Mouse (Mus musculus): ENCODE measurements around the gene Ldb3. TPM values are rescaled to one million over a fixed set of nuclear protein-coding genes. Genes with fewer than 3 reads are reported as not detected.

The Ldb3 gene
- polyA plus RNA-seq, 1 experiment from 2014 or later = 0.68 TPM

GRCm38 (mm10) chr14:34483469-34484341 lies 104.8 kb downstream of the Ldb3 start:
- no peak overlapping the region for H3K9ac ChIP-seq
- peaks cover 18% of the 10 kb centered on the region; the same call in 1 of the 2 replicates for H3K4me1 ChIP-seq (replicated peaks; ENCODE audit: control insufficient read depth, insufficient read depth, low read length)
- no peaks in the 10 kb centered on the region for H3K9me3 ChIP-seq (ENCODE audit: control insufficient read depth, low read length)
- no peak overlapping the region for H3K4me3 ChIP-seq (replicated peaks; ENCODE audit: low read length)
- whole genome bisulfite sequencing = 54% methylated on average over 6 of the region's 6 CpGs
- no peaks in the 10 kb centered on the region for H3K36me3 ChIP-seq (replicated peaks; ENCODE audit: control insufficient read depth, insufficient read depth)
- no peak overlapping the region for H3K4me2 ChIP-seq (replicated peaks)
- ATAC-seq (ENCODE audit: low FRiP score) (peak; percentile 71; the same call in 1 of the 2 replicates), DNase-seq (ENCODE audit: low spot score) (no peak)
- H3K27me3 ChIP-seq (ENCODE audit: control insufficient read depth, insufficient read depth, low read length) = no peaks in the 10 kb centered on the region
- peak overlapping the region; percentile 32; the same call in 1 of the 2 replicates for H3K27ac ChIP-seq

Other genes starting within 250 kb of the Ldb3 start
- not detected in 2 replicates for gene Fam25c, start 233.2 kb downstream of the Ldb3 start, polyA plus RNA-seq (2014; fragmentation: Nextera tagmentation; extraction: Ambion mirVana)
- gene Sncg, start 213.9 kb downstream of the Ldb3 start, polyA plus RNA-seq (2014; fragmentation: Nextera tagmentation; extraction: Ambion mirVana) = 213 and 251 TPM in 2 replicates
- gene Mmrn2, start 213.2 kb downstream of the Ldb3 start, polyA plus RNA-seq (2014; fragmentation: Nextera tagmentation; extraction: Ambion mirVana) = 4.5 and 5.3 TPM in 2 replicates
- 25.7 and 26.3 TPM in 2 replicates for gene Bmpr1a, start 85.3 kb downstream of the Ldb3 start, polyA plus RNA-seq (2014; fragmentation: Nextera tagmentation; extraction: Ambion mirVana)
- not detected in 2 replicates for gene 9230112D13Rik, start 65.9 kb downstream of the Ldb3 start, polyA plus RNA-seq (2014; fragmentation: Nextera tagmentation; extraction: Ambion mirVana)
- not detected in 2 replicates for gene Opn4, start 11.5 kb upstream of the Ldb3 start, polyA plus RNA-seq (2014; fragmentation: Nextera tagmentation; extraction: Ambion mirVana)
- gene Wapl, start 85.2 kb upstream of the Ldb3 start, polyA plus RNA-seq (2014; fragmentation: Nextera tagmentation; extraction: Ambion mirVana) = 16.5 and 16.8 TPM in 2 replicates
- gene Grid1, start 231.4 kb upstream of the Ldb3 start, polyA plus RNA-seq (2014; fragmentation: Nextera tagmentation; extraction: Ambion mirVana) = 7.0 and 7.7 TPM in 2 replicates